Mouse (Mus musculus): ENCODE data around the gene Bysl.

DNA sequence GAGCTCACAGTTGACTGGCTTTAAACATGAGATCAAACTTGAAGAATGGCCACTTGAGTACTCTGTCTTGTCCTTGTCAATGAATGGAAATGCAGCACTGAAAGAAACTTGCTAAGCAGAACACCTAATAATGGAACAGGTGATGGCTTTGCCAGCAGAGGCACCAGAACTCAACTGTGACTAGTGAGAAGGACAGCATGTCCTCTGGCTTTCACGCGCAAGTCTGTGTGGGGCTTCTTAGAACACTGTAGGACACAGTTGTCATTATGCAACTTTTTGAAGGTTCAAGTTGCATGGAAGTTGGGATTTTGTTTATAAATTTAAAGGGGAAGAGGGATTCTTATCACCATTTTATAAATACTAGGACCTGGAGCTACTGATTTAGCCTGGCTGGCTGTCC is 13.8 kb upstream of the Bysl start:
- no peak for TF ChIP-seq USF1 (IDR thresholded peaks at IDR 0.05; ENCODE audit: low read depth, low read length)
- TF ChIP-seq TBP (IDR thresholded peaks at IDR 0.05; ENCODE audit: low read depth, low read length) = no peak
- TF ChIP-seq HCFC1 (IDR thresholded peaks at IDR 0.05; ENCODE audit: low read depth, low read length) = no peak
- no peak for TF ChIP-seq NELFE (IDR thresholded peaks at IDR 0.05; ENCODE audit: low read depth, low read length)
- TF ChIP-seq JUND (IDR thresholded peaks at IDR 0.05; ENCODE audit: low read depth, low read length) = no peak
- TF ChIP-seq UBTF (IDR thresholded peaks at IDR 0.05; ENCODE audit: borderline replicate concordance, insufficient read depth, low read depth, low read length) = no peak
- no peak for TF ChIP-seq POLR2A (IDR thresholded peaks at IDR 0.05; ENCODE audit: control insufficient read depth in 1 of 2, insufficient read depth in 1 of 2, low read depth in 1 of 2, low read length in 2 of 2, poor library complexity in 1 of 2)
- TF ChIP-seq MYC (IDR thresholded peaks at IDR 0.05; ENCODE audit: low read depth, low read length) = no peak
- TF ChIP-seq BHLHE40 (IDR thresholded peaks at IDR 0.05; ENCODE audit: borderline replicate concordance, low read depth, low read length) = no peak
- TF ChIP-seq USF2 (IDR thresholded peaks at IDR 0.05; ENCODE audit: borderline replicate concordance in 1 of 2, insufficient read depth in 1 of 2, low read depth in 1 of 2, low read length in 2 of 2) = no peak
- no peak for TF ChIP-seq CTCF (IDR thresholded peaks at IDR 0.05 in 2 of 3, conservative IDR thresholded peaks at IDR 0.05 in 1 of 3; ENCODE audit: control insufficient read depth in 1 of 3, insufficient read depth in 1 of 3, low read depth in 2 of 3, low read length in 3 of 3, poor library complexity in 1 of 3, severe bottlenecking in 1 of 3)
- no peak for TF ChIP-seq TAL1 (IDR thresholded peaks at IDR 0.05; ENCODE audit: low read length)
- TF ChIP-seq POLR2AphosphoS2 (IDR thresholded peaks at IDR 0.05; ENCODE audit: low read length) = no peak
- no peak for TF ChIP-seq ZKSCAN1 (IDR thresholded peaks at IDR 0.05; ENCODE audit: low read depth, low read length)

All from MEL (cell line).